Mouse (Mus musculus): Measurements from ENCODE around the gene 1700042G07Rik.
"Not testable (repeated sequence)": the region's sequence is repeated elsewhere in the genome, so short reads cannot be mapped to it uniquely, and the experiment has no call there.

Gene 1700042G07Rik

GRCm38 (mm10) chr4:116192286-116192835 is 19.2 kb downstream of the 1700042G07Rik start:
- in situ Hi-C loops (cut with MboI; ENCODE audit: low pct_unique_long_range_greater_than_20kb in 1 of 2, low sequenced_read_pairs in 2 of 2, unreplicated experiment in 1 of 2), result no loop called here

- in situ Hi-C loops (cut with MboI; ENCODE audit: low pct_unique_long_range_greater_than_20kb in 1 of 2, low sequenced_read_pairs in 2 of 2, unreplicated experiment in 1 of 2), result no loop called here
These were observed 20.6 kb downstream of the 1700042G07Rik start for GRCm38 (mm10) chr4:116193583-116194383.

DNA sequence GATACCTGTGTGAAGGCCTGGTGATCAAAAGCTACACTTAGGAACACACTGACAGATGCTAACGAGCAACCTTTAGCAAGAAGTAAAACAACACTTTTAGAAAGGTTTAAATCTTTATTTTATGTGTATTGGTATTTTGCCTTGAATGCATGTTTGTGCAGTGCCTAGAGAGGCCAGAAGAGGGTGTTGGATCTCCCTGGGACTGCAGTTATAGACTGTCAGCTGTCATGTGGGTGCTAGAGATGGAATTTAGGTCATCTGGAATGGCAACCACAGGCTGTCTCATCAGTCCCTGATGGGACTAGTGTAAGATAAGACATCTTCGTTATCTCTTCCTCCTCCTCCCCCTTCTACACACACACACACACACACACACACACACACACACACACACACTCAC is 25.2 kb downstream of the 1700042G07Rik start:
- in situ Hi-C loops (cut with MboI; ENCODE audit: low pct_unique_long_range_greater_than_20kb in 1 of 2, low sequenced_read_pairs in 2 of 2, unreplicated experiment in 1 of 2), result no loop called here

DNA sequence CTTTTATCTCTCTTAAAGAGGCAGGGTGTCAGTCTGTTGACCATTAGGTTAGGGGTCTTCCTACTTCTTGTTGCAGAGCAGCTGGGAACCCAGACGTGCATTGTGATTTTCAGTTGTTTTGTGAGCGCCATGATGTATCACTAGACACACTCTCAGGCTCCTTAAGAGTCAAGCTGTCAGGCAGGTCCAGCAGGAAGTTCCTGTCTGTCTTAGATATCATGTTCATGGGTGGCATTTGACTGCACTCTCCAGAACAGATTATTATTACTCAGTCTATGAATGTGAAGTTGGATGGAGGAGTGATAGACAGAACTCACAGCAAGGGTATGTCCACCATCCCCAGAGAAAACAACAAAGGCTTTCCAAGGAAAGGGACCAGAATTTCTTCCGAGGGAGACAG is 31.2 kb downstream of the 1700042G07Rik start:
- in situ Hi-C loops (cut with MboI; ENCODE audit: low pct_unique_long_range_greater_than_20kb in 1 of 2, low sequenced_read_pairs in 2 of 2, unreplicated experiment in 1 of 2), result no loop called here

- in situ Hi-C loops (cut with MboI; ENCODE audit: low pct_unique_long_range_greater_than_20kb in 1 of 2, low sequenced_read_pairs in 2 of 2, unreplicated experiment in 1 of 2), result no loop called here
These were observed 33.4 kb downstream of the 1700042G07Rik start for GRCm38 (mm10) chr4:116206531-116206930.

- in situ Hi-C loops (cut with MboI; ENCODE audit: low pct_unique_long_range_greater_than_20kb in 1 of 2, low sequenced_read_pairs in 2 of 2, unreplicated experiment in 1 of 2), result no loop called here
These were observed 35.7 kb downstream of the 1700042G07Rik start for GRCm38 (mm10) chr4:116208891-116209290.

- in situ Hi-C loops (cut with MboI; ENCODE audit: low pct_unique_long_range_greater_than_20kb in 1 of 2, low sequenced_read_pairs in 2 of 2, unreplicated experiment in 1 of 2), result no loop called here
These were observed 42.9 kb downstream of the 1700042G07Rik start for GRCm38 (mm10) chr4:116215895-116216605.

GRCm38 (mm10) chr4:116217046-116217445 is 43.9 kb downstream of the 1700042G07Rik start:
- in situ Hi-C loops (cut with MboI; ENCODE audit: low pct_unique_long_range_greater_than_20kb in 1 of 2, low sequenced_read_pairs in 2 of 2, unreplicated experiment in 1 of 2), result no loop called here

- in situ Hi-C loops (cut with MboI; ENCODE audit: low pct_unique_long_range_greater_than_20kb in 1 of 2, low sequenced_read_pairs in 2 of 2, unreplicated experiment in 1 of 2), result not testable (repeated sequence)
These were observed 44.5 kb downstream of the 1700042G07Rik start for GRCm38 (mm10) chr4:116217661-116218060.

- in situ Hi-C loops (cut with MboI; ENCODE audit: low pct_unique_long_range_greater_than_20kb in 1 of 2, low sequenced_read_pairs in 2 of 2, unreplicated experiment in 1 of 2), result no loop called here
These were observed 45.9 kb downstream of the 1700042G07Rik start for GRCm38 (mm10) chr4:116219056-116219455.

DNA sequence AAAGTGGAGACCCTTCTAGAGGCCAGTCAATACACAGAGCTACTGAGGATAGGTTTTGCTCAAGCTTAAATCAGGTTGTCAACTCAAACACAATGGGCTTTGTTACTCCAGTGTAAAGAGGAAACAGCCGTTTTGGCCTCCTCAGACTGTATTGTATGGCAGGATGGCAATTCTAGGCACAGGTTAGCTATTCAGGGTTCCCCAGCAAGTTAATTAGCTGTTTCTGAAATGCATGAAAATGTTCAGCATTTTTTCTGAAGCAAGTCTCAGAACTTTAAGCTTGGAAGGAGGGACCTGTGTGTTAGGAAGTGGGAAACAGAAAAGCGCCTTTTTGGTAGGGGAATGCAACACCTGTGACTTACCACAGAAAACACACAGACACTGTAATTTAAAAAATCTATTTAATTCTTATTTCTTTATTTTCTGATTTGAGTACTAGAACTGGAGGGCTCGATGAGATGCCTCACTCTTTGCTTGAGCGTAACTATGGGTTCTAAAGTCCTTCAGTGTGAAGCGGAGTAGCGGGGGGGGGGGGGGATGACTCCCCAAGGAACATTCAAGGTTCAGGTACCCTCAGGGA is 47.0 kb downstream of the 1700042G07Rik start:
- in situ Hi-C loops (cut with MboI; ENCODE audit: low pct_unique_long_range_greater_than_20kb in 1 of 2, low sequenced_read_pairs in 2 of 2, unreplicated experiment in 1 of 2), result no loop called here

DNA sequence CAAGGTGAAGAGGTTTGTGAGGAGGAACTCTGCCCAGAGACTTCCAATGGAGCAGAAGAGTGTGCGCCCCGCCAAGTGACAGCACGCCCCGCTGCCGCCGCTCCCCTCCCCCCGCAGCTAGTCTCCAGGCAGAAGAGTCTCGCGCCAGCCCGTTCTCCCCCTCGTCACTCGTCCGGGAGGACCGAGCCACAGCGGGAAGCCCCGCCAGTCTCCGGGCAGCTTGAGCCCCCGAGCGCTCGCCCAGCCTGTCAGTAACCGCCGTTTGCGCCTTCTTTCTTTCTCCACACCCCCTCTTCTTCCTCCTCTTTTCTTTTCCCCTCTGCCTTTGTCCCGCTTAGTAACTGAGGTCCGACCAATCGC is 47.6 kb downstream of the 1700042G07Rik start:
- in situ Hi-C loops (cut with MboI; ENCODE audit: low pct_unique_long_range_greater_than_20kb in 1 of 2, low sequenced_read_pairs in 2 of 2, unreplicated experiment in 1 of 2), result no loop called here

GRCm38 (mm10) chr4:116221140-116221851 is 48.1 kb downstream of the 1700042G07Rik start, which contains the start of gene Pik3r3:
Gene Pik3r3 (plus strand): TSS chr4:116221618.
- in situ Hi-C loops (cut with MboI; ENCODE audit: low pct_unique_long_range_greater_than_20kb in 1 of 2, low sequenced_read_pairs in 2 of 2, unreplicated experiment in 1 of 2), result no loop called here

- in situ Hi-C loops (cut with MboI; ENCODE audit: low pct_unique_long_range_greater_than_20kb in 1 of 2, low sequenced_read_pairs in 2 of 2, unreplicated experiment in 1 of 2), result no loop called here
These were observed 49.0 kb downstream of the 1700042G07Rik start for GRCm38 (mm10) chr4:116221996-116222842.

- in situ Hi-C loops (cut with MboI; ENCODE audit: low pct_unique_long_range_greater_than_20kb in 1 of 2, low sequenced_read_pairs in 2 of 2, unreplicated experiment in 1 of 2), result no loop called here
These were observed 49.6 kb downstream of the 1700042G07Rik start for GRCm38 (mm10) chr4:116222843-116223119.

Data from mouse embryonic stem cell (cell line).